Mouse (Mus musculus) c-Kit-positive CD71-negative TER-119-negative erythroid progenitor cells, embryonic 14.5 days (primary cell): ENCODE measurements around the gene Iyd.
"Not testable (repeated sequence)": the region's sequence is repeated elsewhere in the genome, so short reads cannot be mapped to it uniquely, and the experiment has no call there.

Experiments
- DNase-seq: peaks from one replicate; pipeline ENCODE4 v3.0.0-alpha.2; 2013; ENCODE audit warnings: low read depth

The Iyd gene

GRCm38 (mm10) chr10:3540003-3540827 lies at the start of gene Iyd:
Gene Iyd, plus strand, starts transcription at chr10:3540240.
- DNase-seq, result no peak

GRCm38 (mm10) chr10:3496791-3497190 lies 43.2 kb upstream of the Iyd start:
- no peak for DNase-seq

GRCm38 (mm10) chr10:3500846-3501245 lies 39.2 kb upstream of the Iyd start:
- not testable (repeated sequence) for DNase-seq

GRCm38 (mm10) chr10:3507484-3508221 lies 32.4 kb upstream of the Iyd start:
- DNase-seq, result no peak

GRCm38 (mm10) chr10:3508222-3508588 lies 31.8 kb upstream of the Iyd start:
- no peak for DNase-seq

GRCm38 (mm10) chr10:3508746-3509145 lies 31.3 kb upstream of the Iyd start:
- no peak for DNase-seq

- DNase-seq, result no peak
These were observed 30.3 kb upstream of the Iyd start for GRCm38 (mm10) chr10:3509663-3510277.

- no peak for DNase-seq
These were observed 29.6 kb upstream of the Iyd start for GRCm38 (mm10) chr10:3510486-3510885.

GRCm38 (mm10) chr10:3511401-3511800 lies 28.6 kb upstream of the Iyd start:
- no peak for DNase-seq

GRCm38 (mm10) chr10:3512620-3513305 lies 27.3 kb upstream of the Iyd start:
- no peak for DNase-seq

- no peak for DNase-seq
These were observed 26.1 kb upstream of the Iyd start for GRCm38 (mm10) chr10:3513947-3514346.

- DNase-seq, result no peak
These were observed 25.4 kb upstream of the Iyd start for GRCm38 (mm10) chr10:3514634-3515033.

GRCm38 (mm10) chr10:3516442-3516841 lies 23.6 kb upstream of the Iyd start:
- no peak for DNase-seq

- DNase-seq, result no peak
These were observed 16.8 kb upstream of the Iyd start for GRCm38 (mm10) chr10:3523044-3523793.

GRCm38 (mm10) chr10:3524513-3524912 lies 15.5 kb upstream of the Iyd start:
- DNase-seq, result no peak

GRCm38 (mm10) chr10:3525420-3526019 lies 14.5 kb upstream of the Iyd start:
- no peak for DNase-seq

GRCm38 (mm10) chr10:3529807-3530206 lies 10.2 kb upstream of the Iyd start:
- DNase-seq, result no peak

- no peak for DNase-seq
These were observed 9.4 kb upstream of the Iyd start for GRCm38 (mm10) chr10:3530661-3531060.

- peak; percentile 14 for DNase-seq
These were observed 8.7 kb upstream of the Iyd start for GRCm38 (mm10) chr10:3531375-3531774.

GRCm38 (mm10) chr10:3534445-3534844 lies 5.6 kb upstream of the Iyd start:
- peak; percentile 20 for DNase-seq

- DNase-seq, result no peak
These were observed 3.7 kb upstream of the Iyd start for GRCm38 (mm10) chr10:3536361-3536760.
